Mouse (Mus musculus): Measurements from ENCODE around the gene Asxl2.
"Not testable (repeated sequence)": the region's sequence is repeated elsewhere in the genome, so short reads cannot be mapped to it uniquely, and the experiment has no call there.

Gene Asxl2

GRCm38 (mm10) chr12:3427891-3428775 is 1.5 kb downstream of the Asxl2 start:
- no peak for DNase-seq

DNA sequence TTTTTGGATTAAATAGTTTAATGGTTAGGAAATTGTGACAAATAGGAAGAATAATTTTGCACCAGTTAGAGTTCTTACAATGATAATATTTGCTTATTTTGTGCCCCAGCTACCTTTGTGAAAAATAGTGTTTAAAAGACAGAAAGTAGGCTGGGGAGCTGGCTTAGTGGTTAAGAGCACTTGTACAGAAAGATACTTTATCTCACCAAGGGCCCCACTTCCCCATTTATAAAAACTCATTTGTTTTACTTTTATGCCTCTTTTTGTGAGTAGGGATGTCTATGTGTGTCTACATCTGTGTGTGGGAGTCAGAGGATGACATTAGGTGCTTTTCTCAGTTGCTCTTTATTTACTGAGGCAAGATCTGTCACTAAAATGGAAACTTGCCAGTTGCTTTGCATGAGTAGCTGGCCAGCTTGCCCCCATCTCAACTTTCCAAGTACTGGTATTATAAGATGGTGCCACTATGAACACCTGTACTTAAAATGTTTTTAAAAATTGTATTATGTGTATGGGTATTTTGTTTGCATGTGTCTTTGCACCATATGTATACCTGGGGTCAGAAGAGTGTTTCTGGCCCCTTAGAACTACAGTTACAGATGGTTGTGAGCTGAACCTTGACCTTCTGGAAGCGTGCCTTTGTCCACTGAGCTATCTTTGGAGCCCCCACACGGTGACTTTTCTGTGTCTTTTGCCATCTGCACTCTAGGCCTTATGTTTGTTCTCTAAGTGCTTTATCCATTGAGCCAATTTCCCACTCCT is 3.2 kb downstream of the Asxl2 start:
- no peak for DNase-seq

DNA sequence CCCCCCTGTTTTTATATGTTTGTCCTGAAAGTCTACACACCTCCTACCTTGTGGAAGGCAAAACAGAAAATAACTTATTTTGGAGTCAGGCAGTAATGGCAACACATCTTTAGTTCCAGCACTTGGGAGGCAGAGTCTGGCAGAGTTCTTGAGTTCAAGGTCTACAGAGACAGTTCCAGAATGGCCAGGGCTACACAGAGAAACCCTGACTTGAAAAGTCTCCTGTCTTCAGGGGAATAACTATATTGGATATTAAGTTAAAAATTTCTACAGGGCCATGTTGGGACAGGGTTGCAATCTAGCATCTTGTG is 3.7 kb downstream of the Asxl2 start:
- no peak for DNase-seq

GRCm38 (mm10) chr12:3430985-3431384 is 4.3 kb downstream of the Asxl2 start:
- DNase-seq = no peak

- no peak for DNase-seq
These were observed 7.1 kb downstream of the Asxl2 start for GRCm38 (mm10) chr12:3433736-3434135.

DNA sequence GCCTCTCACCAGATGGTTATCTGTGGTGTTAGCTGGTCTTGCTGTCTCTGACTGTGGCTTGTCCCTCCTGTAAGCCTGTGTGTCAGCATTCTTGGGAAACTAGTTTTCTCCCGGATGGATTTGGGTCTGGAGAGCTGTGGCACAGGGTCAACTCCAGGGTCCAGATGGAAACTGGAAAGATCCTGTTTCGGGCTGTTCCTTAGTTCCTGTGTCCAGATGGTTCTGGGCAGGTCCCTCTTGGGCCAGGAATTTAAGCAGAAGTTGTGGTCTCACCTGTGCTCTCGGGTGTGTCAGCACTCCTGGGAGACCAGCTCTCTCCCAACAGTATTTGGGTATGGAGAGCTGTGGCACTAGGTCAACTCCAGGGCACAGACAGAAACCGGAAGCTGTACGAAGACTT is 9.8 kb downstream of the Asxl2 start:
- no peak for DNase-seq

- peak; percentile 5 for DNase-seq
These were observed 11.2 kb downstream of the Asxl2 start for GRCm38 (mm10) chr12:3437815-3438214.

DNA sequence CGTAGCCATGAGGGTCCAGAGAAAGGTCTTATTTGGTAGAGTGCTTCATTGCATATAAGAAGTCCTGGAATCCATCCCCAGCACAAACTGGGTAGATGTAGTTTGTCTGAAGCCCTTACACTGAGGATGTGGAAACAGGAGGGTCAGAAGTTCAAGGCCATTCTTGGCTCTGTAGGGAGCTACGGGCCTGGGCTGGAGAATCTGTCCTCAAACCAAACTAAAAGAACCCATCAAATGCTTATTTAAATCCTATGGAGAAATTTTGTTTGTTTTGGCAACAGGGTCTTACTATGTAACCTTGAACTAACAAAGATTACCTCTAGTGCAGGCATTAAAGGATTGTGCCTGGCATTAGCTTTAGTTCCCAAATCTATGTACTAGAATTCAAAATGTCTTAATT is 14.3 kb downstream of the Asxl2 start:
- DNase-seq = no peak

DNA sequence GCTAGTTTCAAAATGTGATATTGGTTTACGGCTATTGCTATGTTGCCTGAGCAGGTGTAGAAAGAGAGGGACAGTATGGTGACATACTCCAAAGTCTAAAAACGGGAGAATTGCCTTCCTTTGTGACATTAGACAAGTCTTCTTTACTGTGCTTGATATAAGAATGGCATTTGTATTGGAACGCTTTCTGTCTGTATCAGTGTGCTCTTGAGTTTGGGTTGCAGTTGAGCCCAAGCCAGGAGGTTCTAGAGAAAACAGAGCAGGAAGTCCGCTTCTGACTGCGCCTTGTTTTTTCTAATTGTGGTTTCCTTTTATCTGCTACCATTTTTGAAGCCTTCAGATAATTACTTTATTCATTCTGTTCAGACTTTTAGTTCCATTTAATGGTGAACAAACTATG is 14.7 kb downstream of the Asxl2 start:
- DNase-seq = no peak

GRCm38 (mm10) chr12:3453554-3453953 is 26.9 kb downstream of the Asxl2 start:
- no peak for DNase-seq

GRCm38 (mm10) chr12:3463087-3463486 is 36.4 kb downstream of the Asxl2 start:
- DNase-seq = no peak

- DNase-seq = no peak
These were observed 73.0 kb downstream of the Asxl2 start for GRCm38 (mm10) chr12:3499662-3500061.

DNA sequence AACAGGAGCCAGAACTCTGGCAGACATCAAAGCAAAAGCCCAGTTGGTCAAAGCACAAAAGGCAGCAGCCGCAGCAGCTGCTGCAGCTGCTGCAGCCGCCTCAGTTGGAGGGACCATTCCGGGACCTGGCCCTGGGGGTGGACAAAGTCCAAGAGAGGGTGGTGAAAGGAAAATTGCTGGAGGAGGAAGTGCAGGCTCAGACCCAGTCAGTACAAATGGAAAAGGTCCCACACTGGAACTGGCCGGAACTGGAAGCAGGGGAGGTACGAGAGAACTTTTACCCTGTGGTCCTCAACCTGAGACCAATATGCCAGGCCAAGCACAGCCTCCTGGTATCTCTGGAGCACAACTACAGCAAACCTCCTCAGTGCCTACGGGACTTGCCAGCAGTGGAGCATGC is 73.4 kb downstream of the Asxl2 start:
- no peak for DNase-seq

GRCm38 (mm10) chr12:3518665-3519297 is 92.1 kb downstream of the Asxl2 start:
- no peak for DNase-seq

DNA sequence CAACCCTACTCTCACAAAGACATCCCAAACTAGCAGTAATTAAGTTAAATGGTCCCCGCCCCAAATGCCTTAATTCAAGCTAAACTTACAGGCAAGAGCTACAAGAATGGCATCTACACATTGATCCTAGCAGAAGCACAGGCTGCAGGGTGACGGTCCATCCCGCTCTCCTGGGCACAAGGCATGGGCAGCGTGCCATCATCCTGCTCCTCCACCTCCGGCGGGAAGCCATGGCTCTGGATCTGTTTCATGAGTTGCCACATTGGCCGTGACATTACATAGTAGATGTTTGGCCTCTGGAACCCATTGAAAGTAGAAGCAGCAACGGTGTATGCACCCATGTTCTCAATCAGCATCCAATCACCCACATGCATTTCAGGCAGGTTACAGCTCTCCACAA is 95.1 kb downstream of the Asxl2 start:
- not testable (repeated sequence) for DNase-seq

- DNase-seq = no peak
These were observed 98.9 kb downstream of the Asxl2 start for GRCm38 (mm10) chr12:3525536-3525935.

- not testable (repeated sequence) for DNase-seq
These were observed 108.8 kb downstream of the Asxl2 start for GRCm38 (mm10) chr12:3535446-3535845.

DNA sequence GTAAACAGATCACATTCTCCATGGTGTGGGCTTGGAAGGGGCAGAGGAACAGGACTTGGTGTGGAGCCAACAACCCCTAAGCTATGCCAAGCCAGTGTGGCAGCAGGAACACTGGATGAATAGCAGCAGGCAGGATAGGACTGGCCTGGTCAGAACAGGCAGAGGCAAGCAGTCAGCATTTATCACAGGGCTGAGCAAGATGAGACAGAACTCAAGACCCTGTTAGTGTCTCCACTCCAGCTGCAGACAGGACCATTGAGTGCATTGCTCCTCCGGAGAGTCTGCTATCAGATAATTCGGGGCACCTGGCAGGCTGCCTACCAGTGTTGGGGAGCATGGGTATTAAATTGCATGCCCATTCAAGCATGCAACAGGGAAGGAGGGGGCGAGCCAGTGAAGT is 111.0 kb downstream of the Asxl2 start:
- DNase-seq = no peak

- no peak for DNase-seq
These were observed 111.4 kb downstream of the Asxl2 start for GRCm38 (mm10) chr12:3538036-3538435.

DNA sequence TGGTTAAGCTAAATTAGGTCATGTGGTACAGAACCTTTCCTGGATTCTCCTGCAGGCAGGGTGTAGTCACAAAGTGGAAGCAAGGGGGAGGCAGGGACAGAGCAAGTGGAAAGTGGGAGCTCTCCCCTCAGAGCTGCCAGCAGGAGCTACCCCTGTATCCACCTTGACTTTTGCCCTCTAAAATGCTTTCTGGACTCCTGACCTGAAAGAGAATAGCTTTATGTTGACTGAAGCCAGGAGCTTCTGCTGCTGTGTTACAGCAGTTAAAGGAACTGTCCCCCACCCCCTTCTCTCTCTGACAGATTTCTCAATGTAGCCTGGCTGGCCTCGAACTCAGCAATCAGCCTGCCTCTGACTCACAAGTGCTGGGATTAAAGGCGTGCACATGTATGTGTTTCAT is 112.9 kb downstream of the Asxl2 start:
- DNase-seq = no peak

DNA sequence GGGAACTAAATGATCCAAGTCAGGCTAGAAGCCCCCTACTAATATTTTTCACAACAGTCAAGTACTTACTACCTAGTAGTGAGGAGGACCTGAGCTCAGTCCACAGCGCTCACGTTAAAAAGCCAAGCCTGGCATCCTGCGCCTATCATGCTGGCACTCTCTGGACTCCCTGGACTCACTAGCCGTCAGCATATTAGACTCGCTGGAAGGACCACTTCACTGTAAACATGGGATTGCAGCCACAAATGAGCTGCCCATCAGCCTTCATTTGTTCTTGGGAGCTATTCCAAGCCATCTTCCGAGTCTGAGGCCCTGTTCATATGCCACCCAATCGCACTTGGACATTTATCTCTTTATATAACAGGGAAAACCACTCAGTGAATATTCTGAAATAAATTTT is 114.2 kb downstream of the Asxl2 start:
- no peak for DNase-seq

- no peak for DNase-seq
These were observed 118.8 kb downstream of the Asxl2 start for GRCm38 (mm10) chr12:3545451-3545850.

DNA sequence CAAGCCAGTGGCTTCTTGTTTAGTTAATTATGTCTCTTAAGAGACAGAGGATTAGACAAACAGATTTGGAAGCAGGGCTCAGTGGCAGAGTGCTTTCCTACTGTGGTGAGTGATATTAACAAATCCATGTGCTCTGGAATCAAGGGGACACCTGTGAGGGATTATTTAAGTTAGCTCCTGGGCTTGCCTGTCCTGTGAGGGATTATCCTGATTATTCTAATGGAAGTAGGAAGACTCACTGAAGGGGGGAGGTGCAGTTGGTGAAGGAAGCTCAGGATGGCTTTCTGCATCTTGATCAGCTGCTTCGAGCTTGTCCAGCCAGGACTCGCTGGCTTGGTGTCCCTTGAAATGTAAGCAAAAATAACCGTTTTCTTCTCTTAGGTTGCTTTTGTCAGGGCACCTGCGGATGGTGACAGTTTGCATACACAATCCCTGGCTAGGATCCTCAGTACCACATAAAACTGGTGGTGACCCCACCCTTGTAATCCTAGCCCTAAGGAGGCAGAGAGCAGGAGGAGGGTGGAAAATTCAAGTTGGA is 119.5 kb downstream of the Asxl2 start:
- no peak for DNase-seq

DNA sequence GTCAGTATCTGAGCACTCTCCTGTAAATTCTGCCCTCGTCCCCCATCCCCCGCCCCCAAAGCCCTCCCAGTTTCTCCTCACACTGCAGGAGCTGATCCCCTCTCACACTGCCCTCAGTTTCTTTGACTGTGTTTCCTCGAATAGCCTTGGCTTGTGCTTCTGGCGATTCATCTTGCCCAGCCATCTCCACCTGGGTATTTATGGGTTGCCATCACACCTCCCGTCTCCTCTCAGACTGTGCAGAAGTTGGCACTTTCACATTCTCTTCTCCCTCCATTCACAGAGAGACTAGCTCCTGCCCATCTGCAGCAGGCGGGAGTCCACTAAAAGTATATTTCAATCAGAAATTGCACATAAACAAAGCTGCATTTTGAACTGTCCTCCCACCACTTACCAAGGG is 120.1 kb downstream of the Asxl2 start:
- DNase-seq = no peak

Measured in embryo, embryonic 11 days (tissue).